Mouse (Mus musculus) right cerebral cortex, postnatal 10 days (tissue): ENCODE data around the gene Aff1.
A peak's percentile ranks its signal among the peaks of the same experiment; 100 is the strongest.

Source experiments
- DNase-seq, 2 experiments: peaks; one replicate each; pipeline ENCODE4 v3.0.0; 2021; ENCODE audit warnings: low spot score in 2 of 2

Aff1 gene

DNA sequence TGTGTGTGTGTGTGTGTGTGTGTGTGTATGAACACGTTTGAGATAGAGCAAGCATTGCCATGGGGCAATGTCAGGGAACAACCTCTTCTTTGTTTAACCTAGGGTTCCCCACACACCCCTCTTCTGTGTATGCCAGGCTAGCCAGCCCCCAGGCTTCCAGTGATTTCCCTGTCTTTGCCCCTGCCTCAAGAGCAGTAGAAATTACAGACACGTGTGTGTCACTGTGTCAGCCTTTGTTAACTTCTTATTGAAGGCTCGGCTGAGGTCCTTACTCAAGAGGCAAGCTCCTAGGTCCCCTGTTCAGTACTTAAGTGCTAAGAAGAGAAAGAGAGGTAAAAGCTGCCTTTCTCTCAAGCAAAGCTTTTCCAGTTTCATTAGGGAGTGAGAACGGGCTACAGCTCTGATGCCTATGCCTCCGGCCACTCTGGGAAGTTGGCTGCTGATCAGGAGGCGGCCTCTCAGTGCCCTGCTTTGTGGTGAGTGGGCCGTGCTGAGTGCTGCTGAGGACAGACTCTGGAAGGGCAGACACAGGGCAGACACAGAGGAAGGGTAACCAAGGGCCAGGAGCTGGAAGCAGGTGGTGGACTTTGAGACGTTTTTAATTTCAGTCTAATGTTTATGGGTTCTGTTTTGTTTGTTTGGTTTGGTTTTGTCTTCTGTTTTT is 111.9 kb downstream of the Aff1 start:
- peak; percentile 74 to 78 for DNase-seq

DNA sequence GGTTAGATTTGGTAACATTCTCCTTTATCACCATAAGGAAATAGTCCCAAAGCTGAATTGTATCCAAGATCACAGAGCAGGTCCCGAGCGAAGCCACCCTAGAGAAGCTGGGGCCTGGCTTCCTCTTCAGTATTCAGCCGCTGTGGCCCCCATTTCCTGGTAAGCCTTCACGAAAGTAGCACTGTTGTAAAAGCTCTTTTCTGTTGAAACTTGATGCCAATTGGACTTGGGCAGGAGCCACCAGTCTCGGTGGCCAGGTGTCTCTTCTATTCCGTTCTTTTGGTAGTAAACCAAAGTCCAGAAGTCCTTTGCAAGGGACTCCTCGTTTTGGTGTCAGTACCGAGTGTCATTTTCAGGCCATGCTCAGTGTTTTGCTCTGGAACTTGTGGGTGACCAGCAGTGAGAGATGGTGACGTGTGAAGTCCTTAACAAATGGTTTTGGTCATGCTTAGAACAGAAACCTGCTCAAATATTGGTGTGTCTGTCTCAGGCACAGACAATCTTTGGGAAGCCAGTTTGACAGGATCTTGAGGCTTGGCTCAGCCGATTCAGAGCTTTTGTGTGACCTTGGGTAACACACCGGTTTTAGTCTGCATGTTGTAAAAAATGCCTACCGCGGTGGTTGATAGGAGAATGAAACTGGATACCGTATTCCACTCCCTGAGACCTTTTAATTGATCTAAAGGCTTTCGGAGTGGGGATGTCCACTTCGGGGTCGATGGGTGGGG is 114.8 kb downstream of the Aff1 start:
- no peak for DNase-seq

DNA sequence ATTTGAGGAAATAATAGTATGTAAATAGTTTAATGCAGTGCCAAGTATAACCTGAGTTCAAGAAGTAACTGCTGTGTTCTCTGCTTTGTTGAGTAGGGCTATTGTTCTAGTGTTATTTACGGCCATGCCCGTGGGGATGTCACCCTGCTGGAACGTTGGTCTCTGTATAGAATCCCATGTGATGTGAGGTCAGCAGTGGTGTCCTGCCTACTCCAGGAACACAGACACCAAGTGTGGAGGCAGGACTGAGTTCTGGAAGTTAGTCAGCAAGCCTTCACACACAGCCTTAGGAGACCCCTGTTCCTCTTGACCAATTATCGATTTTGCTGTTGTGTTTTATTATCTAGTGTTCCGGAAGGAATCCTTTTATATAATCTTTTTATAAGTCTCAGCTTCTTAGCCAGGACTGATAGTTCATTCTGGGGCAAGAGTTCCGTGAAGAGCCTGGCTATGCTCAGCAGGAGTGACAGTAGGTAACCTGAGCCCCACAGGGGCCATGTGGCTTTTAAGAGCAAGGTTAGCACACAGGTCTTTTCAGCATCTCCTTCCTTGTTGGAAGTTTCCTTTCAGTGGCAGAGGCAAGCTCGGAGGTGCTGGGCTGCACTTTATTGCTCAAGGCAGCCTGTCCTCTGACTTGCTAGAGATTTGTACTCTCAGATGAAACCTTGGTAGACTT is 115.6 kb downstream of the Aff1 start:
- no peak for DNase-seq

DNA sequence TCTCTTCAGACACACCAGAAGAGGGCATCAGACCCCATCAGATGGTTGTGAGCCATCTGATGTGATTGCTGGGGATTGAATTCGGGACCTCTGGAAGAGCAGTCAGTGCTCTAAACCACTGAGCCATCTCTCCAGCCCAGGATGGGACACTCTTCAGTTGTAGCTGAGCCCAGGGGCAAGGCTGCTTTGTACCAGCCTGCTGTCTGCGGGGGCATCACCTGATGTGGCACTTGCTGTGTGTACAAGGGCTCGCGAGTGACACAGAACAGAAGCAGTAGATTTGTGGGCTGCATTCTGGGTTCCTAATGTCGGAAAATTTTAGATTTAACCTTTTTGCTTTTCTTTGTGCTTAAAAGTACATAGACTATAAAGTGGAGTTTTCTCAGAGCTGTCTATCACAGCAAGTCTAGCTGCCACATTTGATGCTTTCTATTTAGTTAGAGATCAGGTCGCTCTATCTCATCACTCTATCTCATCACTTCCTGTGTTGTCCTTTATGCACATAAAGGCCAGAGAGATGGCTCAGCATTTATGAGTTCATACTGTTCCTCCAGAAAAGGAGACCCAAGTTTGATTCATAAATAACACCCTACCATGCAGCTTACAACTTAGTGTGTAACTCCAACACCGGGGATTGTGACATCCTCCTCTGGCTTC is 117.6 kb downstream of the Aff1 start:
- DNase-seq: no peak

DNA sequence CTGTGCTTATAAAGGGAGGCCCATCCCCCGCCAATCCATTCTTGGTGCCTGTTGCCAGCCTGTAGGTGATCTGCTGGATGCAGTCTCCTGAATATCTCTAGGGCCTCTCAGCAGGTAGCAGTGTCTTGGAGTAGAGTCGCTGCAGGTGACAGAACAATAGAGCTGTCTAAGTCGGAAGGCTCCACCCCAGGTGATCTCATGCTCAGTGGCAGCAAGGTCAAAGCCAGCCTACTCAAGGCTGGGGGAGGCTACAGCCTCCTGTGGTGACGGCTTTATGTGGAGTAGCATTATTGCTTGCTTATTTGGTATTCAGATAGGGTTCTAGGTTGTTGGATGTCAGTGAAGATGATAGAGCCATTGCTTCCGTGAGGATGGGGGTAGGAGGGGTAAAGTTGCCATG is 121.1 kb downstream of the Aff1 start:
- no peak for DNase-seq

DNA sequence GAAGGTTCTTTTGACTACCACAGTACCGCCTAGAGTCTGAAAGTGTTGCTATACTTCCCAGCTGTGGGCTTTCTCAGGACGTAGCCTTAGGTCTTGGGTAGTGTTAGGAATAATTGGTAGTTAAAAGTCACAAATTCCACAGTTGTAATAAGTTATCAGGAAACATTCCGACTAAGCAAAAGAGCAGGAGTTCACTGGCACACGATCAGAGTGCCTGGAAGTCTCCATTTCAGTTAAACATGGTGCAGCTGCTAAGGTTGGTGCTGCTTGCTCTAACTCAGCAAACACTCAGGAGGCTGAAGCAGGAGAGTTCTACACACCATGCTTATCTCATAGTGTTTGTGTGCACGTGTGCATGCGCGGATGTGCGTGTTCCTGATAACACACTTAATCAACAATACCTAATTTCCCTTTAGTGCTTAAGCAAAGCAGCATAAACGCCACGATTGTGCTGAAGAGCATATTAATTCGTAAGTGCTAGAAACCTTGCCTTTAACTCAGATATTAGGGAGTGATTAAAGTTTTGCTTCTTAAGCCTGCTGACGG is 121.9 kb downstream of the Aff1 start:
- no peak for DNase-seq

DNA sequence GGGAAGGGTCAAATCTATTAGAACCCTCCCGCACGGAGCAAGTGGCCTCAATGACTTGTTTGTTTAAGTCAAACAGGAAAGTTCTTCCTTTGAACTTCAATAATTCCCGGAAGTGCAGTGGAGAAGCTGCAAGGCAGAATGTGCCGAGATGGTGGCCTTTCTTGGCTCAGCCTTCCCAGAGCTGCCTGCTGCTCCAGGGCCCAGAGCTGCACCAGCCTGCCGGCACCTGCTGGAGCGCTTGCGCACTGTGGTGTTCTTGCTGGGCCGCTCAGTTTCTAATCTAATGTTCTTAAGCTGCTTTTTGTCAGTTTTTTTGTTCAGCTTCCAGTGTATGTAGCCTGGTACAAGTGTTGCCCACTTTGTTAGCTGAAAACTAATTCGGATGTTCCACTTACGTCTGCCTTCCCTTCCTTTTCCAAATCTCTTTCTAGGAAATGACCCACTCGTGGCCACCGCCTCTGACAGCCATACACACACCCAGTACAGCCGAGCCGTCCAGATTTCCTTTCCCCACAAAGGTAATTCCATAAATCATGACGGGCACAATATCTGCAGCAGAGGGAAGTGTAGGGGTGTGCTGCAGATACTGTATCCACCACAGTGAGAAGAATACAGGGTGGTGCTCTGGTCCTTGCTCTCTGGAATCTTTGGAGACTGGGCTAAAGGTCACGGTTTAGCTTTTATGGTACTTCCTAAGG is 122.5 kb downstream of the Aff1 start:
- no peak for DNase-seq

DNA sequence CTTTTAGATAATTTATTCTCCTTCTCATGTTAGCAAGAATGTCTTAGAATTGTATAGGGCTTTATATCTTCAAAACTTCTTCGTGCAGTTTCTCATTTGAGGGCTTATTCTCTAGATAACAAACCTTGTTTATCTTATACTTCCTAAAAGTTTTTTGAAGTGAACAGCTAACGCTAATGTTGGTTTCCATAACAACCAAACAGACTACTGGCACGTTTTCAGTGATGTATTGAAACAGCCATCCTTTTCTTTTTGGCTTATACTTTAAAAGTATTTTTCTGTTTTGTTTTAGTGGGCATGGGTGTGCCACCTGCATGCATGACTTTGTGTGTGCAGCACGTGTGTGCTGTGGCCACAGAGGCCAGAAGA is 123.1 kb downstream of the Aff1 start:
- no peak for DNase-seq

DNA sequence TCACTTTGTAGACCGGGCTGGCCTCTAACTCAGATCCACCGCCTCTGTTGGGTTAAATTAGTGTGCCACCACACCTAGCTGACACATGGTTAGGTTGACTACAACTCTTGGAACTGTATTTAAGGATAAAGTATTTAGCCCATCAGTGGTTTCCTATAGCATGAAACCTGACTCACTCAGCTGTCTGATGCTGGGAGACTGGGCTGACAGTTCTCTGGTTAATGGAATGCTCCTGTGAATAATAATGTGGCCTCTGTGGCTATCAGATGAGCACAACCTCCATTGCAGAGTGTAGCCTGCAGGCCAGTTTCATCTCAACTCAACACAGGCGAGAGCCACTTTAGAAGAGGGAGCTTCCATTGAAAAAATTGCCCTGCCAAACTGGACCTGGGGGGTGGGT is 124.5 kb downstream of the Aff1 start:
- DNase-seq: no peak

DNA sequence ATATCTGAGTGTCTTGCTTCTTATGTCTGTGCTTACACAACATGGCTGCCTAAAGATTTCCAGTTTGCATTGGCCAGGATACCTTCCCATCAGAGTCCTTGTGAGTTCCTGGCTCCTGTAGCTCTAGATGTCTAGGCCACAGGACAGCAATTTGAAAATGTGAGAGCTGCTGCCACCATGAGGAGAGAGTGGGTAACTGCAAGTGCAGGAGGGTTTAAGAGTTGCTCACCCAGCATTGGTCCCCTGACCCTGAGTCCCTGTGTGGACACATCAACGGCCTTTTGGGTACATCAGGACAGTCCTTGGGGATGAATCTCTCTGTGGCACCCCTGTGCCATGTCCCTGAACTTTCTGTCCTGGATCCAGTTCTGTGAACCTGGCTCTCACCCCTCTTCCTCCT is 125.6 kb downstream of the Aff1 start:
- DNase-seq: peak; percentile 67 to 80

DNA sequence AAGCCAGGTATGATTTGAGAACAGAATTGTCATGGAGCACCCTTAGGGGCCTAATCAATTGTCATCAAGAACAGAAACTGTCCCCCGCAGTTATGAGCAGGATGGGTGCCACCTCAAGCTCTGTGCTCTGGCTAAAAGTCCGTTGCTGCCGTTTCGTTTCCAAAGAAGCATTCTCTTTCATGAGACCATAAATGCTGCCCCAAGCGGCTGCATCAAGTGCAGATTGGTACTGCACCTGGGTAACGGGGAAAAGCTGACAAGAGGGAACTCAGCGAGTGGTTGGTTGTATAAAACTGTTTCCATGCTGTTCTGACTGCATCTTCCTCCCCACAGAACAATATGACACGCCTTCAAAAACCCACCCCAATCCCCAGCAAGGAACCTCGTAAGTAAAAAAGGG is 126.4 kb downstream of the Aff1 start:
- DNase-seq: no peak

DNA sequence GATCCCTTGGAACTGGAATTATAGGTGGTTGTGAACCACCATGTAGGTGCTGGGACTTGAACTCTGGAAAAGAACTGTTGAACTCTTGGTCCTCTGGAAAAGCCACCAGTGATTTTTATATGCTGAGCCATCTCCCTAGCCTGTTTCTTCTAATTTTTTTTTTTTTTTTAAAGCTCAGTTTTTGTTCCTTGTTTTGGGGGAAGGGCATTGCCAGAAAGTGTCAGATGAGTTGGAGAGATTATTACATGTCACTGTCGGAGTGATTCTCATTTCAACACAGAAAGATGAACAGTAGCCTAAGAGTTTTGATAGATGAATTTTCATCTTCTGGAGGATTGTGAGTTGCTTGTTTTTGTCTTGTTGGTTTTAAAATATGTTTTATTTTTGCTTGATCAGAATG is 127.5 kb downstream of the Aff1 start:
- DNase-seq: no peak

DNA sequence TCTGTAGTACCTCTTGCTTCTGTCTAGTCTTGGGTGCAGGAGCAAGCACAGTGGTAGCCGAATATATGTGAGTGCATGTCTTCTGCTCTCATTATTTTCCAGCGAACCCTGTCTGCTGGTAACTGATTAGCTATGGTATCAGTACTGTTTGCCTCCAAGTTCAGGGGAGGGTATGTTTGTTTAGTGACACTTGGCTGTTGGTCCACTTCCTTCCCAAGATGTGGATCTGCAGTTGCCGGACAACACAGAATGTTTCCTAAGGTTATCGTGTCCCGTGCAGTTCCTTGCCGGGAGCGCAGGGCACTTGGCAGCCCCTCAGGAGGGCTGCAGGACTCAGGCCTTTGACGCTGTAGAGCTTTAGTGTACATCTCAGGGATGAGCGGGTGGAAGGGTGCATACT is 128.9 kb downstream of the Aff1 start:
- no peak for DNase-seq

DNA sequence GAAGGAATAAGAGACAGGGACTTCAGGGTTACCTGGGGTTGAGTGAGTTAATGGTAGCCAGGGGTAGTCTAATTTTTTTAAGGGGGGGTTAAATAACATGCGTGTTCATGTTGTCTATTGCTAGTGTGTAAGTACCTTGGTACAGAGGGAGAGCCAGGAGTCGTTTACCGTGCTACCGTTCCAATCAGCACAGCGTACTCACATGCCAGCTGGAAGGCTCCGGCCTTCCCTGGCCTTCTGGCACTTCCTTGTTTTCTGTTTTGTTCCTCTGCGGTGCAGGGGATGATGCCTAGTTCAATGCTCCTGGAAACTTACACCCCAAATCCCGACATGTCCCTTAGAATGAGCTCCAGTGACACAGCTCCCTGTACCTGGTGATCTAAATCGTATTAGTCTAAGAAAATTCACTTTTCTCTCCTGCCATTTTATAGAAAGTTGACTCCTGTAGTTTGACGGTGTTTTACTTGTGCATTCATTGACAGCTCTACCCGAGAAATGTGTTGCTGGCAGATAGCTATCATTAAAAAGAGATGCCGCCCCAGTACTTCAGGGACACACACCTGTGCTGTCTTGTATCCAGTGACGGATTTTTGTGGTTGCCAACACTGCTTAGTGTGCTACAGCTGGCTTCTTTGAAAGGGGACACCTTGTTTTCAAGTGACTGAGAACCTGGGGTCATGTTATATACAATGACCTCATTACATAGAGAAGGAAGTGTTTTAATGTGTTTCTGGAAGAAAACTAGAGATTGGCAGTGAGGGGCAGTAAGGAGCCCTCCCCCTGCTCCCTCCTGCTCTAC is 129.5 kb downstream of the Aff1 start:
- no peak for DNase-seq

DNA sequence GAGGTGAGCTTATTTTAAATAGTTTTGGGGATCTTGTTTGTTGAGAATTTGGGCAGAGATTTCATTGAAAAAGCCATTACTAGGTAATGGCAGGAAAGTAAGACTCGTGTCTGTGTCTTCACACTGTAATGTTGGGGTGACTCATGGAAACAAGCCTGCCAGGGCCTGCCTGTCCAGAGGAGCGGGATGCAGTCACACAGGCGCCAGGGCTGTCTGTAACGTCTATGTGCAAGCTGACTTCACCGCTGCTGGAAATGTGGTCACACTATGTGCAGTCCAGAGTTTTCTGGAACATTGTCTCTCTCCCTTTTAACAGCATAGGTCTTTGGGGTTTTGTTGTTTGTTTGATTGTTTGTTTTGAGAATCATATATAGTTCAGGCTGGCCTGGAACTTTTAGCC is 130.8 kb downstream of the Aff1 start:
- no peak for DNase-seq

DNA sequence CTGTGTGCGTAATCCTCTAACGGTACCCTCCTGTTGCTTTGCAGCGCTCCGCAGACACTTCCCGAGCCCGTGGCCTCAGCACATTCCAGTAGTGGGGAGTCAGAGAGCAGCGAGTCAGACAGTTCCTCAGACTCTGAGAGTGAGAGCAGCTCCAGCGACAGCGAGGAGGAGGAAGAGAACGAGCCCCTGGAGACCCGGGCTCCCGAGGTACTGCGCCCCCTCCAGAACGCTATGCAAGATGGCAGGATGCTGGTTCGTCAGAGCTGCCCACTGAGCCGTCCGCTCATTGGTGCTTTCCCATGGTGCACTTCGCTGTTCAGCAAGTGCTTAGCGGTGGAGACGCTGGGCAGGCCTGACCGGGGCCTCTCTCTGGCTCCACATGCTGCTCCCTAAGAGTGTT is 136.1 kb downstream of the Aff1 start:
- DNase-seq: no peak

DNA sequence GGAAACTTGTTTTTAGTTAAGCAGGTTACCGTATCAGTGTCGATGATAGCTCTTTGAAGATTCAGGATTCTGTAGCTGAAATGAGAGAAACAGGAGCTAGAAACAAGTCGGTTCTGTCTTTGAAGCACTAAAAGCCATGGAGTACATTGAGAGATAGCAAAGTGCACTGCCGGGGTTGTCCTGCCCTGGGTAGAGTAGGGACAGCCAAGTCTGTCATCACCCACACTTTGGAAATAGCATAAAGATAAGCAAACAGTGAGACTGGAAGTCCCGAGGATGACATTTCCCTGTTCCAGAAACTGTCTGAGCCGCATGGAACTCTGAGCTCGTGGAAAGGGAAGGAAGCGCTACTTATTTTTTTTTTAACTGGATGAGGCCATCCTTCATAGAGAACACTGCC is 136.6 kb downstream of the Aff1 start:
- DNase-seq: no peak

DNA sequence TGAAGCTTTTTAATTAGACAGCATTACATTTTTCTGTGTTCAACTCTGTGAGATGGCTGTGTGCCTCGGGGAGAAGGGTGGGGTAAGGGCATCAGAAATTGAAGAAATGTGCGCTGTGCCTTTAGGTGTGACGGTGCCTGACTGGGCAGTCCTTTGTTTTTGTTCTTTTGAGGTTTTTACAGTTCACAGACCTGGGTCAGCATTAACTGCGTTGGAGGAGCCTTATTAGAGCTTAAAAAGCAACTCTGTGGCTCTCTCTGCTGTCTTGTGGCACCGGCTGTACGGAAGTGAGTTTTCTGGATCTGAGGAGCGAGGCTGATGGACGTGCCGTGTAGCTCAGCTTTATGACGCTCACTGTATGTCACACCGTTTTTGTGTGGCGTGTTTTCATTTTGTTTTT is 137.0 kb downstream of the Aff1 start:
- no peak for DNase-seq

DNA sequence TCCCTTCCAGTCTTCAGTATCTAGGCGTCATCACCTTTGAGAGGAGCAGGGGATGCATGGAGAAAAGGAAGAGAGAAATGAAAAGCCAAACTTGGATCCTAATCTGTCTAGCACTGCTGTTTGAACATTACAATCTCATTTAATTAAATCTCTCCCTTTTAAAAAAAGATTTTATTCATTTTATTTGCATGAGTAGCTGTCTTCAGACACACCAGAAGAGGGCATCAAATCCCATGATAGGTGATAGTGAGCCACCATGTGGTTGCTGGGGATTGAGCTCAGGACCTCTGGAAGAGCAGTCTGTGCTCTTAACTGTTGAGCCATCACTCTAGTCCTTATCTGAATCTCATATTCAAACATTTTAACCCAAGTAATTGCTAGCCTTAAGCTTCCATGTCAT is 138.7 kb downstream of the Aff1 start:
- no peak for DNase-seq

DNA sequence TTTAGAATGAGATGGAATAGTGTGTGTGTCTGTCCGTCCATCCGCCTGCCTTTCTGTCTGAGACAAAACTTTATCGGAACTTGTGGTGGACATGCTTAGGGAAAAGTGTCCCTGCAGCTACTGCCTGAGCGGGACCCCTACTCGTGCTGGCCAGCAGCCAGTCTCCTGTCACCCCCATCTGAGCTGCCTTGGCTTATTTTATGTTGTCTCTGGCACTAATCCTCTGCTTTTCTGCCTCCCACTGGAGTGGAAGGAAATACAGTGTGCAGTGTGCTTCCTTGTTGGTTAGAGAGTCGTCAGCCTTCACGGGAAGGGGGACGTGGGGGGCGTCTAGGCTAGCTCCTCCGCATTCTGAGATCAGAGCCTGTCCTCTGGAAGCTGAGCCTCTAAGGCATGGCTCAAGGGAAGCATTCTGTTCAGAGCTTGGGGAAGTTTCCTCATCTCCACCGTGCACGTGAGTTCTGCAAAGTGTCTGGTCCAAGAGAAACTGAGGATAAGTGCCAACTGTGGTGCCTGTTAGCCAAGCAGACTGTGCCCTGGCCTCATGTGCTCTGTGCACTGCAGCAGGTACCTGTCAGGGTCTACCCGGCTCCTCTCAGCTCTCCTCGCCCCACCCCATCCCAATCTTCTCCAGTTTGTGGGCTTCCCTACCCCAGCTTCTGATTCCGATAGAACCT is 143.4 kb downstream of the Aff1 start:
- no peak for DNase-seq
